Mouse (Mus musculus): Measurements from ENCODE around the gene Exoc7.

- no peak for TF ChIP-seq CTCF (IDR thresholded peaks at IDR 0.05; ENCODE audit: low read depth)
- no peak for TF ChIP-seq EP300 (optimal IDR thresholded peaks at IDR 0.05)
Observed at GRCm38 (mm10) chr11:116326963-116327603, 20.1 kb upstream of the Exoc7 start.

All from stomach, postnatal 0 days (tissue).